Mouse (Mus musculus) G1E (cell line): ENCODE measurements around the gene Timm13.

ENCODE experiments used
- CTCF ChIP-seq: IDR thresholded peaks from 2 replicates; pipeline ENCODE4 v1.5.1; 2012; ENCODE audit warnings: low read depth, low read length, inconsistent platforms, mixed read lengths
- GATA1 ChIP-seq: IDR thresholded peaks from 2 replicates; pipeline ENCODE4 v1.6.1; 2012; ENCODE audit warnings: borderline replicate concordance, low read length, inconsistent platforms, mixed read lengths
- GATA2 ChIP-seq: IDR thresholded peaks from 2 replicates; pipeline ENCODE4 v1.6.1; 2012; ENCODE audit warnings: low read depth, low read length, inconsistent platforms, borderline replicate concordance
- POLR2AphosphoS5 ChIP-seq: IDR thresholded peaks from 2 replicates; pipeline ENCODE4 v1.6.1; 2012; ENCODE audit warnings: low read depth, low read length, inconsistent platforms; ENCODE audit not compliant: insufficient replicate concordance
- TAL1 ChIP-seq: conservative IDR thresholded peaks from 2 replicates; pipeline ENCODE4 v1.6.1; 2012; ENCODE audit warnings: low read depth, low read length, inconsistent platforms, mixed read lengths

DNA sequence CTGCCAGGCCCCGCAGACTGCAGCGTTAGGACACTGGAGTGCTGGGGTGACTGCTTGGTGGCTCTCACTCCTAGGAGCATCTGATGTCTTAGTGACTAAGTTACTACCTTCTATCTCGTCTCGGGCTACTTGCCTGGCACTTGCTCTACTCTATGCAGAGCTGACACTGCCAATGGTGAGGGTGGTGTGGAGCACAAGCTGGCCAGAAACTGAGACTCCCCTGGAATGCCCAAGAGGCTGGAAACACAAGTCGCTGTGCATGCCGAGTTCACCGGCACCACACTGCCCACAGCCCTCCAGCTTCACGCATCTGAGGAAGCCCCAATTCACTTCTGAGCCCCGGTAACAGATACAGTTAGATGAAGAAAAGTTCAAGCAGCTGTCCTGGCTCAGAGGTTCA lies 26.7 kb downstream of the Timm13 start:
- TF ChIP-seq CTCF (no peak), GATA1 (no peak), POLR2AphosphoS5 (no peak), TAL1 (no peak), GATA2 (no peak)
